Mouse (Mus musculus): ENCODE data around the gene Gsk3a. TPM values are rescaled to one million over a fixed set of nuclear protein-coding genes. Genes with fewer than 3 reads are reported as not detected.

The Gsk3a gene
- total RNA-seq (2023) = 84.8 TPM

GRCm38 (mm10) chr7:25237249-25238014, at the start of gene Gsk3a:
Gene Gsk3a (minus strand): TSS chr7:25237851.

GRCm38 (mm10) chr7:25267301-25267750, 29.7 kb upstream of the Gsk3a start, which contains the start of gene Cic:
Gene Cic (plus strand): TSS chr7:25267704.

GRCm38 (mm10) chr7:25250141-25250972, 12.7 kb upstream of the Gsk3a start, which contains the start of gene Erf:
Gene Erf (minus strand): TSS chr7:25250761.

GRCm38 (mm10) chr7:25221102-25221883, 16.4 kb downstream of the Gsk3a start, which contains the start of gene Zfp526:
Gene Zfp526 (plus strand): TSS chr7:25221425.

GRCm38 (mm10) chr7:25220457-25221101, 17.1 kb downstream of the Gsk3a start, which contains the start of gene Dedd2:
Gene Dedd2 (minus strand): TSS chr7:25220615.

GRCm38 (mm10) chr7:25179606-25180161, 58.0 kb downstream of the Gsk3a start, which contains the start of gene Pou2f2:
Gene Pou2f2 (minus strand): TSS chr7:25179726.

Other genes starting within 250 kb of the Gsk3a start
- gene Atp1a3, start 231.9 kb downstream of the Gsk3a start, total RNA-seq (2023) = 17.4 TPM
- gene Grik5, start 165.5 kb downstream of the Gsk3a start, total RNA-seq (2023) = 5.6 TPM
- gene Zfp574, start 165.3 kb downstream of the Gsk3a start, total RNA-seq (2023) = 21.9 TPM
- 16.6 TPM for gene Pou2f2, start 58.1 kb downstream of the Gsk3a start, total RNA-seq (2023)
- gene Dedd2, start 17.2 kb downstream of the Gsk3a start, total RNA-seq (2023) = 100 TPM
- 18.2 TPM for gene Zfp526, start 16.4 kb downstream of the Gsk3a start, total RNA-seq (2023)
- gene Erf, start 12.9 kb upstream of the Gsk3a start, total RNA-seq (2023) = 41.5 TPM
- 318 TPM for gene Cic, start 29.9 kb upstream of the Gsk3a start, total RNA-seq (2023)
- gene Pafah1b3, start 60.1 kb upstream of the Gsk3a start, total RNA-seq (2023) = 9.2 TPM
- not detected for gene Prr19, start 63.6 kb upstream of the Gsk3a start, total RNA-seq (2023)
- not detected for gene Tmem145, start 68.3 kb upstream of the Gsk3a start, total RNA-seq (2023)
- gene Megf8, start 79.3 kb upstream of the Gsk3a start, total RNA-seq (2023) = 1.1 TPM
- gene Cnfn, start 131.9 kb upstream of the Gsk3a start, total RNA-seq (2023) = not detected
- gene Lipe, start 160.9 kb upstream of the Gsk3a start, total RNA-seq (2023) = 14.6 TPM
- gene Cxcl17, start 175.0 kb upstream of the Gsk3a start, total RNA-seq (2023) = not detected
- 2.2 TPM for gene Ceacam1, start 239.8 kb upstream of the Gsk3a start, total RNA-seq (2023)